Mouse (Mus musculus) frontal cortex, postnatal 36 days (tissue): ENCODE results near the gene Tuba8.

ENCODE experiments used
- DNase-seq, 2 experiments: peaks; one replicate each; pipeline ENCODE4 v3.0.0; 2022; ENCODE audit warnings: low spot score in 2 of 2

The Tuba8 gene

DNA sequence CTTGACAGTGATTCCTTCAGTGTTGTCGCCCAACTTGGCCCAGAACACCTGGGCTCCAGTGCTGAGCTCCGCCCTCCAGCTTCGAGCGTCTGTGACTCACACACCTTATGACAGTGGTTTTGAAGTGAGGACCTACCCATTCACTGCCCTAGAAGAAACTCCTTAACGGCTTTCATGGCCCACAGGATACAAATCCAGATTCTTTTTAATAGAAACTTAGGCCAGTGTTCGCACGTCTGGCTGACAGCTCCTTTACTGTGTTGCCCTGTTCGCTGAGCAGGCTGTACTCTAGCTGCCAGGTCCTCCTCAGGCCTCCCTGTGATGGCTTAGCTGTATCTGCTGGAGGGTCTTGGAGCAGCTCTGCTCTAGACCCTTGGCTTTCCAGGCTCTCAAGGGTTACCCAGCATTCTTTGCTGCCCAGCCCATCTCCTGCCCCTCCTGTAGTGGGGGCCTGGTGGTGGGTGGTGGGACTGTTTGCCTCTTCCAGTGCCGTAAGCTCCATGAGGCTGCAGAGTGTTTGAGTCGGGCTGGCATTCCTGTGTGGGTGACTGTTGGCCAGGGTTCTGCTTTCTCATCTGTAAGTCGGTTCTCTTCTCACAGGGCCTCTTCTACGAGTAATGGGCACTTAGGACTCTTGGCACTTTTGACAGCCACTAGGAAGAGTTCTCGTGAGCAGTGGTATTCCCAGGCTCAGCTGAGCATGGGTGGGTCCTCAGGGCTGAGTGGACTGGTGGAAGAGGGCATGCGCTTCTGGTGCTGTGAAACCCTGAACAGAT, 15.4 kb upstream of the Tuba8 start:
- DNase-seq, result no peak

DNA sequence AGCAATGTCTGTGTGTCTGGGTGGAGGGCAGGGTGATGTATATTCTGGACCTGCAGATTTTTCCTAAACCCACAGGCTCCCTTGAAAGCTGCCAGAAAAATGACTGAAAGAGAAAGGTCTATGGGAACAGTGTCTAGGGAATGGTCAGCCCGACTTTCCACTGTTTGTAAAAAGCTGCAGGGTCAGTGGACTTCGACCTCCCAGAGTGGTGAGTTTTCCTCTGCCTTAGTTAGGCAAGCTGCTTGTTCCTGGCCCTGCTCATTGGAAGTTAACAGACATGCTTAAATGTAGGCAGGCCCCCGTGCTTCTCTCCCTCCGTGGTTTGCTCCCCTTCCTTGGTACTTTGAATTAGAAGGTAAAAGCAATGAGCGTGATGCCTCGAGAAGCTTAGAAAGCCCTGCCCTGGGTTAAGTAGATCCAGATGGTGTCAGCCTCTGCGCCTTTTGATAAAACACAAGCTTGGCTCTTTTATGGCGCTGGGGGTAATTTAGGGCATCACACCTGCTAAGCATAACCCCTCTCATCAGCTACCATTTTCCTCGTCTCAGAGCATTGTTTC, 12.6 kb upstream of the Tuba8 start:
- DNase-seq, result no peak

DNA sequence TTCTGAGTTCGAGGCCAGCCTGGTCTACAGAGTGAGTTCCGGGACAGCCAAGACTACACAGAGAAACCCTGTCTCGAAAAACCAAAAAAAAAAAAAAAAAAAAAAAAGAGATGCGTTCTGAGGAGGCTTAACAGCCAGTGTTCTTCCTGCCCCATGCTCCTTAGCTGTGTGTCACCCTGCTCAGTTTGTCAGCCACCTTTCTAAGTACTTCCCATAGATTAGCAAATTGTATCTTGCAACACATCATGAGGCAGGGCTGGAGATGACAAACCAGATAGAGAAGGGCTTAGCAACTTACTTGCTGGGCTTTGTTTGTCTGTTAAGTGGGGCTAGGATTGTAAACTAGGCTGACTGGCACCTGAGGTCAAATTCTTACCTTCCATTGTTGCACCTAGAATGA, 10.0 kb upstream of the Tuba8 start:
- no peak for DNase-seq

DNA sequence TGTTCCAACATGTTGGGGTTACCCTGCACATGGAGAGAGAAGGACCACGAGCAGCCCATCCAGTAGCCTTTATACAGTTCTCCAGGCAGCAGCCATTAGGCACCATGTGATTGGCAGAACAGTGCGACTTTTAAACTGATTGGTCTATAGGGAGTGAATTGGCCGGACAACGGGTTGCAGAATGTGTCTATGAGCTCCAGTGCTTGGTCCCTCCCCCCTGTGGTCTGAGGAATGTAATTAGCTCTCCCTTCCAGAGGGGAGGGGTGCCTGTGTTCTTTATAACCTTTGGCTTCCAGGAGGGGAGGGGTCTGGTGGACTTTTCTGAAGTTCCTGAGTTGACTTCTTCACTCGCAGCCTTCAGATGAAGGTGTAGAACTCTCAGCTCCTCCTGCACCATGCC, 8.5 kb upstream of the Tuba8 start:
- DNase-seq, result no peak

DNA sequence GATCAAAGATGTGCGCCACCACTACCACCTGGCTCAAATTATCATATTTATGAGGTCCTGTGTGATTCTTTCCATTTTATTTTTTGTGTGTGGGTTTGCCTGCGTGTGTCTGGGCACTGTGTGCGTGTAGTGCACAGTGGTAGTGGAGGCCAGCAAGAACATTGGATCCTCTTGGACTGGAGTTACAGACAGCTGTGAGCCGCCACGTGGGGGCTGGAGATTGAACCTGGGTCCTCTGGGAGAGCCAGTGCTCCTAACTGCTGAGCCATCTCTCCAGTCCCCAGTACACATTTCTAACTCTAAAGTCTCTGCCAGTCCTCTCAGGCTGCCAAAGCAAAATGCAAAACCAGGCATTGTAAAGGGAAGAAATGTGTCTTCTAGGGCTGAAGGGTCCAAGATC, 4.0 kb upstream of the Tuba8 start:
- DNase-seq, result no peak

DNA sequence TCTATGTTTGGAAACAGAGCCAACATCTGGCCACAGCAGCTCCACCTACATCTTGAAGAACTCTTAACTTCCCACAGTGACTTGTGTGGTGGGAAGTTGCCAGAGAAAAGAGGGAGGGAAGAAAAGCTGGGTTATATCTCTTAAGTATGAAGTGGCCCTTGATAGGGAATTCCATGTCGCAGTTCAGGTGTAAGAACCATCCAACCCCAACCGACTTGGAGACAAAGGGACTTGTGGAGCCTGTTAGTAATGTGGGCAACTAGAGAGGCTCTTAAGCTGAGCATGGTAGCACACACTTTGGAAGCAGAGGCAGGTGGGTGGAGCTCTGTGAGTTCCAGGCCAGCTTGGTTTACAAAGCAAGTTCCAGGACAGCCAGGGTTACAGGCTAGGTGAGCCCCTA, 912 bp upstream of the Tuba8 start:
- DNase-seq, result no peak

DNA sequence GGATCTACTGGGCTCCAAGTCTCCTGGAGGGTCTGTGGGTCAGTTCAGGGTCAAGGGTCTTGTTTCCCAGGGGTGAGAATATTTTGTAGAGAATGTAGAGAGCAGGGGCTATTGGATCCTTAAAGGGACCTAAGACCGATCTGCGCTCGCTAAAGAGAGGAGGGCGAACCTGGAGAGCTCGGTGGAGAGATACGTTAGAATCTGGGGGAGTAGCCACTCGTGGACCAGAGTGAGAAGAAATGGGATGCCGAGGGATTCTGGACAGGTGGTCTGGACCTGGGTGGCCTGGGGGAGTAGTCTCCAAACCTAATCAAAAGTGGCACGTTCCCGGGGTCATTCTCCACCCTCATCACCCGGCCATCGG, 412 bp downstream of the Tuba8 start:
- DNase-seq, result no peak

DNA sequence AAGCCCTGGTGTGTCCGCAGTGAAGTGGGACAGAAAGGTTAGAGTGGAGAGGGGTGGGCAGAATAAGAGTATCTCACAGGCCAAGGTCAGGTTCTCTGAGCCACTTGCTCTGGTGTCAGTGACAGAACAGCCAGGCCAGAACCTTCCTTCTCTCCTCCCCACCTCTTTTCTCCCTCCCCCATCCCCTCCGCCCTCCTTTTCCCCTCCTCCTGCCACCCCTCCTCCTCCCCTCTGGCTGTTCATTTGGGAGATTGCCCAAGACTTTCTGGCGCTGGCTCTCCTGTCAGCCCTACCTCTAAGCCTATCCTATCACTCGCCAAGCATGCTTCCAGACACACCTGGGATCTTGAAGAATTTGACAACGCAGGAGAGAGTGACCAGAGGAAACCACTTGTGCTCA, 1.2 kb downstream of the Tuba8 start:
- no peak for DNase-seq

DNA sequence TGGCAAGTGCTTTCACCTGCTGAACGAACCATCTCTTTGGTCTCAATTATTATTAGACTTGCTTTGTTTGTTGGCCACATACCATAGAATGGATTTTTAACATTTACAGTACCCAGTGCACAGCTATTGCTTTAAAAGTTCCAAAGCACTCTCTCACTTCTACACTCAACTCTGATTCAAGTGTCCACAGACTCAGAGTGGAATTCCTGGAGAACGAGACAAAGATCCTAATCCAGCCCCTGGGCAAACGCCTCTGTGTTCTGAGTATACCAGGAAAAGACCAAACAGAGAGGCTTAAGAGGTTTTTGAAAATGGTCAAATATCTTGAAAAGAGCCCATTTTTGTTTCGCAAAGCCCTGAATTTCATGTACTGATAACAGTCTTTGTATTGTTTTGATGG, 2.5 kb downstream of the Tuba8 start:
- no peak for DNase-seq

DNA sequence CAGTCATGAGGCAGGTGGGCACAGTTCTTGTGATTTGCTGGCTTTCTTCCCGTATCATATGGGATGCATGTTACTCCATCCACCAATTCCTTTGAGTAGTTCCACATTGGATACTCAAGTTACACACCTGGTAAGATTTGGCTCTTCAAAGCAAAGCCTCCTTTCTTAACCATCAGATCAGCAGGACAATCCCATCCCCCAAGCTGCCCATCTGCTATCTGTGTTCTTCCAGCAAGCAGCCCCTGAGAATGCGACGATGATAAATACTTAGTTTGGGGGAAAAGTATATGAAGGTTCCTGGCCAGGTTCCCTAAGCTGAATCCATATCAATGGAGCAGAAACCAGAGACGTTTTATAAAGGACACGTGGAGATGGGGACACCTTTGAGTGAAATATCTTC, 3.7 kb downstream of the Tuba8 start:
- DNase-seq, result no peak

DNA sequence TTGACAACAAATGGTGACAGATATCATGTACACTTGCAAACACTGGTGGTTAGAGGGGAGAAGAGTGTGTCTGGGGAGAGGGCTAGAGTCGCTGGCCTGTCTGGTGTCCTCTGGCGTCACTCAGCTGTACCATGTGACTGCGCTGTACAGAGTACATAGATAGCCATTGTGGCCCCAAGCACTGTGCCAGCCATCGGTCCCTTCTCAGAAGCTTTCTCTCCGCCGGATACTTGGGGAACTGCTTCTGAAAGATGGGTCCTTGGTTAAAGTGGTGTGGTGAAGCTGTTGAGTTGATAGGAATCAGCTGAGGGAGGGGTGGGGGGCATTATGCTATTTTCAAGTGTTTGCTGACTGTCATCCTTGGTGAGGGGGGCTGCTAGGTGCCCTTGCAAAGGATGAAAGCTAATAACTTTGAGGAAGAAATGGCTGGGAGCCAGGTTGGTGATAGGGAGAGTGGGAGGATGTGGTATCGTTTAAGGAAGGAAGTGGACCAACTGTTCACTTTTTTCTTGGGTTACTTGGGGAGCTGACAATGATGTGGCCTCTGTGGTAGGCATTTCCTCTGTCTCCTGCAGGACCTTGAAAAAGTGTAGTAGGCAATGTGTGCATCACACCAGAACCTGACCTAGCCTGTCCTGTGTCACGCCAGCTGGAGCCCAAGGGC, 4.3 kb downstream of the Tuba8 start:
- DNase-seq, result no peak

DNA sequence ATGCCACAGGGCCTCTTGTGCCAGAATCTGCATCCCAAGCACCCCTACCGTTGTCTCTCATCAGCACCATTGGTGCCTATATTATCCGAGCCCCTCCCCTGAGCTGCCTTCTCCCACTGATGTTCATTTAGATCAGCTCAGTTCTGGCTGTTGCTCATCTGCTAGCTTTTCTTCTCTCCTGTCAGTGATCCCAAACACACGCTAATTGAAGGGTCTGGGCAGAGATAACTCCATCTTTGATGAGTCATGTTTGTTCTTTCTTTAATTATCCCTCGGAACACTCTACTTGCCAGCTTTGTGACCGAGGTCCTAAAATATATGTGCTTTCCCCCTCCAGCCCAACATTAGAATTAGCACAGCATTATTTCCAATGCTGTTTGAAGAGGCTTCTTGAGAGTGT, 4.8 kb downstream of the Tuba8 start:
- no peak for DNase-seq

DNA sequence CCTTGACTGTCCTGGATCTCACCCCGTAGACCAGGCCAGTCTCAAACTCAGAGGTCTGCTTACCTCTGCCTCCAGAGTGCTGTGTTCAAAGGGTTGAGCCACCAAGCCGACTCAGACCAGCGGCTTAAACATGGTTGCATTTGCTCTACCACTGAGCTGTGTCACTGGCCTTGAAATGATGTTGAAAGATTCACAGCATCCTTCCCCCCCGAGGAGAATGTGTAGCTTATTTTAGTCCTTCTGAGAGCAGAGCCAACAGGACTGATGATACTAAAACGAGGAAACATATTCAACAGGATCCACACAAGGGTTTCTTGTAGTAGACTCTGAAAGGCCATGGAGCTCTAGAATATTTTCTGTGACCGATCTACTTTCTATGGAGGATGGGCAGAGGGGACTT, 5.4 kb downstream of the Tuba8 start:
- DNase-seq, result peak in 1 of 2 experiments; percentile 20

DNA sequence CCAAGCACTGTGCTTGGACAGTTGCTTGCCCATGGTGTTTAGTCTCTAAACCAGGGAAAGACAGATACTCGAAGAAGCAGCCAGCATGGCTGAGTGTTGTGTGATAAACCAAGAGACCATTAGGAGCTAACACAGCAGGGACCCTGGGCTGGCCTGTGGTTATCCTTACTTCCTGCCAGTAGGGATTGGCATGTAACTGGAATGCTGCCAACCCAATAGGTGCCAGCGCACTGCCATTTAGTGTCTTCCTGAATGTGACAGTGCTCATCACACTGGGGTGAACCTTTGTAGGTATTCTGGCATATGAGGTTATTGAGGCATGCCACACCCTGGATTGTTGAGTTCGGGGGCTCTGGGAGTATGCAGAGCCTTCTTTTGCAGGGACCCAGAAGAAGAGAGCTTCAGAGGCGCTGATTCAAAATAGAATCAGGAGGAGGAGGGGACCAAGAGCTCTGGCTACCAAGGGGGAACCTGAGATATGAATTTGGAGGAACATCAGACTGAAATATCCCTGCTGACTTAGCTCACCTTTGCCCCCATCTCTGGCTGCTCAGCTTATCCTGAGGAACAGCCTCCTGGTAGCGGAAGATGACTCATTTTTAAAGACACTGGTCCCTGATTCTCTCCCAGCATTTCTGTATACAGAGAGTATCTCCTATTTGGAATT, 6.2 kb downstream of the Tuba8 start:
- no peak for DNase-seq

DNA sequence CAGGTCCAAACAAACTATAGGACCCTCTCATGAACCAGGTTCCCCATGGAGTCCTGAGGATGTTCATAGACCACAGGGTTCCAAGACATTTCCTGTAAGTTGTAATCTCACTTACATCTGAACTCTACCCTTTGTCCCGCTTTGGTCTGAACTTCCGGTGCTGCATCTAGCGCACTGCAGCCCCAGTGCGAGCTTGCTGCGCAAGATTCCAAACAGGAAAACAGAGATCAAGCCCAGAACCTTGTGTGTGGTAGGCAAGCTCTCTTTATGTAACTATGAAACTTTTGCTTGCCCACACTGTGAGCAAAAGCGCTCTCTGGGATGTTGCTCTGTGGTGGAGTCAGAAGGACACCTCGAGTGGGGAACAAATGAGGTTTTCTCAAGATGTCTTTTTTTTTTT, 7.5 kb downstream of the Tuba8 start:
- DNase-seq, result no peak

DNA sequence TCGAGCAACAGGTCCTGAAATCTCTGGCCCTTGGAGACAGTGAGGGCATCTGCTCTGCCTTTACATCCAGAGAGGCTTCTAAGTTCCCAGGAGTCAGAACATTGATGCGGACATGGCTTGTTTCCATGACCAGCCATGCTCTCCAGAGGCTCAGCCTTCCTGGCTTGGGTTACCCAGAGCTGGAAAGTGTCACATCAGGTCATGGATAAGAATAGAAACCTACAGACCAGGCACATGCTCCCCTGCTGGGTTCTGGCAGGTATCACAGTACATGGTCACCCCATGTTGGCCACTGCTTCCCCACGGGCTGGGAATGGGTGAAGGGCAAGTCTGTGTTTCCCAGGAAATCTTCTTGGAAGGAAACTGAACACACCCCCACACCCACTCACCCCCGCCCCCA, 8.9 kb downstream of the Tuba8 start:
- DNase-seq, result no peak

DNA sequence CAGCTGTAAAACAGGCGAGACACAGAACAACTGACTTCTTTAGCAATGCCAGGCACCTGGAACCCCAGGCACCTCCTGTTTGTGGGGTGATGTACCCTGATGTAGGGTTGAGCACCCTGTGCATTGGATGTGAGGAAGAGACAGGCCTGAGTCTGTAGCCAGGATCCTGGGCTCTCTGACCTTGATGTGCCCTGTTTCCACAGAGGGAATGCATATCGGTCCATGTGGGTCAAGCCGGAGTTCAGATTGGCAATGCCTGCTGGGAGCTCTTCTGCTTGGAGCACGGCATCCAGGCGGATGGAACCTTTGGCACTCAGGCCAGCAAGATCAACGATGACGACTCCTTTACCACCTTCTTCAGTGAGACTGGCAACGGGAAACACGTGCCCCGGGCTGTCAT, 9.7 kb downstream of the Tuba8 start:
- DNase-seq, result no peak

DNA sequence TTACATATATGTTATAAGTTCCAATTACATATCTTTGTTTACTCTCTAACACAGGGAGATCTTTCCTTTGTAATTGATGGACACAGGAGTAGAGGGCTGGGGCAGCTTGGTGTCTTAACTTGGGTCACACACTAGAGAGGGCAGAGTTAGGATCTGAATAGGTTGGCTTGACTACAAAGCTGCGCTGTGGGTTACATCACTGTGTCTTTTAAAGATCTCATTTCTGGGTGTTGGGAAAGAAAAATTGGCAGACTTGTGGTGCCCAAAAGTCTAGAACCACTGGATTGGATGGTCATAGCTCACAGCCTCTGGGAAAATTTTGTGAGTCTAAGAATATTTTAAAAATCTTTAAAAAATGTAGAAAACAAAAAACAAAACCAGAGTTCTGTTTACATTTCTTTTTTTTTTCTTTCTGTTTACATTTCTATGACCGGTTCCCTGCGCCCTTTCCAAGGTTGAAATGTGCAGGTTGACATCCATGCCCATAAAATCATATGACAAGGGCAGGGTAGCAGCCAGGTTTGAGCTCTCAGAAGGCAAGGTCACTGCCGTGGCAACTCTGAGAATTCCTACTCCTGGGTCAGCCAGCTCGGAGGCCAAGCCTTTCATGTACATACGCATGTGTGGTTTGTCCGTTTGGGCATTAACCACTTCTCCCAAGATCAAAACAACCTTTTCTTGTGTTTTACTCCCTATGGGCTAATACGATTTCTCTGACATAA, 11.5 kb downstream of the Tuba8 start:
- DNase-seq, result no peak

DNA sequence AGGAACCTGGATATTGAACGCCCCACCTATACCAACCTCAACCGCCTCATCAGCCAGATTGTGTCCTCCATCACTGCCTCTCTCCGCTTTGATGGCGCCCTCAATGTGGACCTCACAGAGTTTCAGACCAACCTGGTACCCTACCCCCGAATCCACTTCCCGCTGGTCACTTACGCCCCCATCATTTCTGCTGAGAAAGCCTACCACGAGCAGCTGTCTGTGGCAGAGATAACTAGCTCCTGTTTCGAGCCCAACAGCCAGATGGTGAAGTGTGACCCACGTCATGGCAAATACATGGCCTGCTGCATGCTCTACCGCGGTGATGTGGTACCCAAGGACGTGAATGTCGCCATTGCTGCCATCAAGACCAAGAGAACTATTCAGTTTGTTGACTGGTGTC, 12.5 kb downstream of the Tuba8 start:
- no peak for DNase-seq

DNA sequence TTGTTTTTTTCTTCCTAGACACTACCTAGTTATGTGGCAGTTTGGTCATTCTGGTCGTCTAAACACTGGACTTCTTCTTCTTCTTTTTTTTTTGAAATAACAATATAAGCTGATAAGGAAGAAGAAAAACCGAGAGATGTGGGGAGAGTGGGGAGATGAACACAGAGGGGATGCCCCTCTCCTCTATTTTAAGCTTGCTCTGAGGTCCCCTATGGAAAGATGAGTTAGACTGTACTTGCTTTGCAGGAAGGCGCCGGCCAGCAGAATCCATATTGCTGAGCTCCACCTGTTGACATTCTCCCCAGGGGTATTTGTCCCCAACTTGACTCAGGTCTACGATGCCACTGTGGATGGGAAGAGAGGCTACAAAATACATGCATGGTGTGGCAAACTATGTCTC, 13.6 kb downstream of the Tuba8 start:
- DNase-seq, result no peak

DNA sequence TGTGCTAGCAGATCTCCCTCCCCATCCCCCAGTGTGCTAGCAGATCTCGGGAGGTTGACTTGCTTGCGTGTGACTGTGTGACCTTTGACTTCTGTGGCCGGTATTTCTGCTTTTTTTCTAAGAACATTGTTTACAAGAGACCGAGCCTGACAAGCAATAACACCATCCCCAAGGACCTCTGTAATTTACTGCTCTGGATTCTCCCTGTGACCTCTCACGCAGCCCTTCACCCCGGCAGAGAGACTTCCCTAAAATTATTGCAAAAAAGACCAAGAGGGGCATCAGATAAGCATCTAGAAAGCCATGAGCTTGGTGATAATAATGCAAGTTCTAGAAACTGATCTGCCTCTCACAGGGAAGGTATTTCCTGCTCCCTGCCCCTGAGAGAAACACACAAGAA, 14.5 kb downstream of the Tuba8 start:
- DNase-seq, result no peak

DNA sequence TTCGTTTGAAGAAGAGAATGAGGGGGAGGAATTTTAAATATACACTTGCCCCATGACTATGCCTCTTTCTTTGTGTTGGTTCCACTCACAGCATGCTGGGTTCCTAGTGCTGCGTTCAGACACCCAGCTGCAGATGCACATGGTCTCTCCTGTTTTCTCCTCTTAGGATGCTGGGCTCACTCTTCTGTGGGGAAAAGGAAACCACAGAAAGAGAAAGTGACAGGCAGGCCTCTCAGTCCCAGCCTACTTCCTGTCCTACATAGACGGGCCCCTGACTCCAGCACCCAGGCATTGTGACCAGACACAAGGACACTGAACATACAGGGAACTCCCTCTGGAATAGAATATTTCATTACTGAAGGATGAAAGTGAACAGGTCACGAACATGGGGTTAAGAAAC, 15.5 kb downstream of the Tuba8 start:
- no peak for DNase-seq
